Mouse (Mus musculus): ENCODE measurements around the gene Spaca6. TPM values are rescaled to one million over a fixed set of nuclear protein-coding genes. Genes with fewer than 3 reads are reported as not detected.

The Spaca6 gene
- total and polyA plus RNA-seq, 3 experiments, result 4.5 to 19.9 (median 6.4) TPM

DNA sequence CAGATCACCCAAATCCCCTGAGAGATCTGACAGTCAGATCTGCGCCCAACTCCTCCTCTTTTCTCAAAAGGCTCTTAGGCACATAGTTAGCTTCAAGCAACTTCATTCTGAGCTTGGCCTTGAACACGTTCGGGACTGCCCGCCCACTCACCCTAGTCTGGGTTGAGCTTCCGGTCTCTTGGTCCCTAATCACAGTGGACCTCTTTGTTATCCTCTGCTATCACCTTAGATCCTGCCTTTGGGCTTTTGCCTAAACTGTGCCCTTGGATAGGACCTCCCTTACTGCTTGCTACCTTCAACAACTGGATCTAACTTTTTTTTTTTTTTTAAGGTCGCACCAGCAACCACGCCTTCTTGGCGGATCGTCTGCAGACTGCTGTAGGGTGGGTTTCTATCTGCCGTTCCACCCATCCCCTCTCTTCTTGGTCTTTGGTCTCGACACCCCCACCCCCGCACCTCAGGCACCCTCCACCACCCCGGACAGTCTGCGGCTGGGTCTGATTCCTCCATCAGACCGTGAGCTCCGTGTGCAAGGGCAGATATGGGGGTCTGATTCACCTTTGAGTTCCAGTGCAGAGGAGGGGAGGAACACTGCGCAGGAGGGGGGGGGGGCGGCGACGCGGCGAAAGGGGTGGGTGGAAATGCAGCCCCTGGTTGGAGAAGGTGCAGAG lies 902 bp upstream of the Spaca6 start:
- TF ChIP-seq GATA2 (IDR thresholded peaks at IDR 0.05; ENCODE audit: borderline replicate concordance, low read depth, low read length) (no peak), GATA1 (IDR thresholded peaks at IDR 0.05; ENCODE audit: borderline replicate concordance, low read length) (no peak), CTCF (IDR thresholded peaks at IDR 0.05; ENCODE audit: low read depth, low read length) (no peak), POLR2AphosphoS5 (IDR thresholded peaks at IDR 0.05; ENCODE audit: insufficient replicate concordance, low read depth, low read length) (no peak), TAL1 (conservative IDR thresholded peaks at IDR 0.05; ENCODE audit: low read depth, low read length) (no peak)
- no peaks in the 10 kb centered on the region for H3K36me3 ChIP-seq (replicated peaks)
- peak; percentile 8 for DNase-seq (ENCODE audit: low spot score)
- peaks cover 39% of the 10 kb centered on the region for H3K27me3 ChIP-seq (ENCODE audit: insufficient read depth, low read length)
- no peak for ATAC-seq (ENCODE audit: extremely low read depth, insufficient number of reproducible peaks, low FRiP score, poor library complexity, severe bottlenecking)
- H3K9me3 ChIP-seq (replicated peaks), result no peaks in the 10 kb centered on the region
- peak overlapping the region; percentile 74 for H3K4me3 ChIP-seq (ENCODE audit: low read depth, low read length)
- peaks cover 40% of the 10 kb centered on the region for H3K4me1 ChIP-seq (ENCODE audit: insufficient read depth, low read depth, low read length)

DNA sequence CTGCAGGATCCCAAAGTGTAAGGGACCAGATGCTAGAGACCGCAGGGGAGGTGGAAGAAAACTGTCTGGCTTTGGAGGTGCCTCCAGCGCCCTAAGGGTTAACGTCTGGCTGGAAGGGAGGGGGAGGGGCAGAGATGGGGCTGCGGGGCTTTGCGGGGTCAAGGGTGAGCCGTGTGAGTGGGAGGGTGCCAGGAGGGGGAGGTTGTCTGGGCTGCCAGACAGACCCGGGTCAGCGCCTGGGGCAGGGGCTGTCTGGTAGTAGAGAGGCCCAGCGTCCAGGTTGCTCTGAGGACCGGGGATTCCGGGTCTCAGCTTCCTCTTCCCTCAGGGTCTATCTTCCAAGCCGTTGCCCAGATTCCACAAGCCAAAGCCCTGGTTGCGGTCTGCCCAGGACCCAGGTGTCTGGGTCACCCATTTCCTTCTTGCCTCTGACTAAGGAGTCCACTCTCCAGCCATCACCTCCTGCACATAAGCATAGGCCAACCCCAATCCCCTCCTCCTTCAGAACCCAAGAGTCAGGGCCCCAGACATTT lies 766 bp downstream of the Spaca6 start:
- DNase-seq (ENCODE audit: low spot score) (peak; percentile 20), ATAC-seq (ENCODE audit: extremely low read depth, insufficient number of reproducible peaks, low FRiP score, poor library complexity, severe bottlenecking) (no peak)
- H3K4me3 ChIP-seq (ENCODE audit: low read depth, low read length), result peak overlapping the region; percentile 74

GRCm38 (mm10) chr17:17828191-17828981 lies 1.4 kb downstream of the Spaca6 start:
- Histone ChIP-seq H3K27me3 (ENCODE audit: insufficient read depth, low read length) (peaks cover 33% of the 10 kb centered on the region), H3K9me3 (replicated peaks) (no peaks in the 10 kb centered on the region), H3K4me3 (ENCODE audit: low read depth, low read length) (peak overlapping the region; percentile 74), H3K4me1 (ENCODE audit: insufficient read depth, low read depth, low read length) (peaks cover 40% of the 10 kb centered on the region), H3K36me3 (replicated peaks) (no peaks in the 10 kb centered on the region)
- DNase-seq (ENCODE audit: low spot score) (peak; percentile 61), ATAC-seq (ENCODE audit: extremely low read depth, insufficient number of reproducible peaks, low FRiP score, poor library complexity, severe bottlenecking) (0 out of 2 replicates have a peak, but pooled peaks have one; percentile 10)
- no peak for TF ChIP-seq GATA2 (IDR thresholded peaks at IDR 0.05; ENCODE audit: borderline replicate concordance, low read depth, low read length)
- TF ChIP-seq TAL1 (conservative IDR thresholded peaks at IDR 0.05; ENCODE audit: low read depth, low read length), result no peak
- no peak for TF ChIP-seq CTCF (IDR thresholded peaks at IDR 0.05; ENCODE audit: low read depth, low read length)
- no peak for TF ChIP-seq GATA1 (IDR thresholded peaks at IDR 0.05; ENCODE audit: borderline replicate concordance, low read length)

More for the DNA sequence above, 766 bp downstream of the Spaca6 start:
- H3K36me3 ChIP-seq (replicated peaks), result no peaks in the 10 kb centered on the region
- no peaks in the 10 kb centered on the region for H3K9me3 ChIP-seq (replicated peaks)
- peaks cover 35% of the 10 kb centered on the region for H3K27me3 ChIP-seq (ENCODE audit: insufficient read depth, low read length)
- TF ChIP-seq CTCF (IDR thresholded peaks at IDR 0.05; ENCODE audit: low read depth, low read length), result no peak
- TF ChIP-seq TAL1 (conservative IDR thresholded peaks at IDR 0.05; ENCODE audit: low read depth, low read length), result no peak
- no peak for TF ChIP-seq GATA1 (IDR thresholded peaks at IDR 0.05; ENCODE audit: borderline replicate concordance, low read length)
- no peak for TF ChIP-seq POLR2AphosphoS5 (IDR thresholded peaks at IDR 0.05; ENCODE audit: insufficient replicate concordance, low read depth, low read length)
- no peak for TF ChIP-seq GATA2 (IDR thresholded peaks at IDR 0.05; ENCODE audit: borderline replicate concordance, low read depth, low read length)
- peaks cover 40% of the 10 kb centered on the region for H3K4me1 ChIP-seq (ENCODE audit: insufficient read depth, low read depth, low read length)

- no peak for ATAC-seq (ENCODE audit: extremely low read depth, insufficient number of reproducible peaks, low FRiP score, poor library complexity, severe bottlenecking)
- TF ChIP-seq TAL1 (conservative IDR thresholded peaks at IDR 0.05; ENCODE audit: low read depth, low read length), result no peak
- Histone ChIP-seq H3K9me3 (replicated peaks) (no peaks in the 10 kb centered on the region), H3K4me1 (ENCODE audit: insufficient read depth, low read depth, low read length) (peaks cover 40% of the 10 kb centered on the region), H3K27me3 (ENCODE audit: insufficient read depth, low read length) (peaks cover 33% of the 10 kb centered on the region), H3K4me3 (ENCODE audit: low read depth, low read length) (peak overlapping the region; percentile 74; the same call in 1 of the 2 replicates), H3K36me3 (replicated peaks) (no peaks in the 10 kb centered on the region)
- DNase-seq (ENCODE audit: low spot score), result peak; percentile 14
These were observed 2.3 kb downstream of the Spaca6 start for GRCm38 (mm10) chr17:17829052-17829785.

DNA sequence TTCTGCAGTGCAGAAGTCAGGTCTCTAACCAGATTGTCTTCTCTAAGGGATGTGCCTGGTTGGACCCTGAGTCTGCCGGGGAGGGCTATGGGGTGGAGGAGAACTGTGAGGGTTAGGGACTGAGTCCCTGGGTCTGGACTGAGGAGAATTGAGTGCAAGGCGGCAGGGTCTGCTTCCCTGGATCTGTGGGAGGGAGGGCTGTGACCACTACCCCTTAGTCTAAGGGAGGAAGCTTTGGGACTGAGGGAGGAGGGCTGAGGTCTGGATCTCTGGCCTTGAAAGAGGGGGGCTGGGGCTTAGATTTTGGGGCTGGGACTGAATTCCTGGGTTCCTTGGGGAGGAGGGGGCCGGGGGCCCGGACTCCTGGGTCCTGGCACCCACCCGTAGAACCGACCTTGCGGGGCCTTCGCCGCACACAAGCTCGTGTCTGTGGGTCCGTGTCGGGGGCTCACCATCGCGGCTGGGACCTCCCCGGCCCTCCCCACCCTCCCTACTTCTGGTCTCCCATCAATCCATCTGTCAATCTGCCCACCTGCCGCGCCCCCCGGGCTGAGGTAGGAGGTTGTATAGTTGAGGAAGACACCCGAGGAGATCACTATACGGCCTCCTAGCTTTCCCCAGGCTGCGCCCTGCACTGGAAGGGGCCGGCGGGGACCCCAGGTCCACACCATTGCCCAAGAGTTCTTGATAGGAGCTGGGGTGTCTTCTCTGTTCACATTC lies 3.0 kb downstream of the Spaca6 start:
- ATAC-seq (ENCODE audit: extremely low read depth, insufficient number of reproducible peaks, low FRiP score, poor library complexity, severe bottlenecking) (no peak), DNase-seq (ENCODE audit: low spot score) (no peak)
- H3K36me3 ChIP-seq (replicated peaks), result no peaks in the 10 kb centered on the region
- H3K27me3 ChIP-seq (ENCODE audit: insufficient read depth, low read length), result peaks cover 33% of the 10 kb centered on the region
- H3K9me3 ChIP-seq (replicated peaks), result no peaks in the 10 kb centered on the region
- no peak overlapping the region for H3K4me3 ChIP-seq (ENCODE audit: low read depth, low read length)
- H3K4me1 ChIP-seq (ENCODE audit: insufficient read depth, low read depth, low read length), result peaks cover 40% of the 10 kb centered on the region
- no peak for TF ChIP-seq TAL1 (conservative IDR thresholded peaks at IDR 0.05; ENCODE audit: low read depth, low read length)
- TF ChIP-seq CTCF (IDR thresholded peaks at IDR 0.05; ENCODE audit: low read depth, low read length), result no peak
- TF ChIP-seq GATA2 (IDR thresholded peaks at IDR 0.05; ENCODE audit: borderline replicate concordance, low read depth, low read length), result no peak
- no peak for TF ChIP-seq GATA1 (IDR thresholded peaks at IDR 0.05; ENCODE audit: borderline replicate concordance, low read length)
